Mouse (Mus musculus): ENCODE data around the gene Crispld2. TPM values are rescaled to one million over a fixed set of nuclear protein-coding genes. Genes with fewer than 3 reads are reported as not detected.

Gene Crispld2
- total and polyA plus RNA-seq, 3 experiments = not detected

DNA sequence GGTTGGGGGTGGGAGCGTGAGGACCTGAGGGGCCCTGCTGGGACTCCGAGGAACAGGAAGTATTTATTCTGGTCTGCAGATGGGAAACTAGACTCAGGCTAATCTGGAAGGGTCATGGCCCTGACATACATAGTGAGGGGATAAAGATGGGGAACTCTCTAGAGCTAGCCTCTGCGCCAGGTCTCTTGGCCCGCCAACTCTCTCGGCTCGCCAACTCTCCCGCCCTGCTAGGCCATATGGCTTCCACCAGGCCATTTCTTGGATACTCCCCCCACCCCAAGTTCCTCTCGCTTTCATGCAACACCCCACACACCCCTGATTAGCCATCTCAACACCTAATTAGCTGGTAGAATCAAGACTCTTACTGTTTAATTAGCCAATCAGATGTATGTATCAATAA lies 20.3 kb downstream of the Crispld2 start:
- DNase-seq (ENCODE audit: extremely low read depth) = no peak
- Histone ChIP-seq H3K79me2 (replicated peaks; ENCODE audit: control insufficient read depth, extremely low read depth, insufficient read depth, poor library complexity, severe bottlenecking) (no peaks in the 10 kb centered on the region), H3K4me1 (ENCODE audit: control insufficient read depth in 1 of 2, insufficient read depth in 2 of 2) (peaks cover 0 to 6% of the 10 kb centered on the region in 2 experiments; a peak in 2 of 4 replicates), H3K4me2 (ENCODE audit: insufficient read depth, low read depth, poor library complexity, severe bottlenecking) (no peak overlapping the region), H3K9ac (ENCODE audit: insufficient read depth, low read depth) (no peak overlapping the region), H3K4me3 (replicated peaks in 1 of 3; ENCODE audit: low read depth in 2 of 3, low read length in 2 of 3, poor library complexity in 1 of 3) (no peak overlapping the region), H3K36me3 (replicated peaks in 1 of 2; ENCODE audit: control insufficient read depth in 1 of 2, insufficient read depth in 1 of 2, low read length in 1 of 2) (no peaks in the 10 kb centered on the region), H3K27me3 (replicated peaks) (peaks cover 75% of the 10 kb centered on the region), H3K27ac (ENCODE audit: insufficient read depth, low read depth) (no peak overlapping the region), H3K9me3 (replicated peaks; ENCODE audit: low read length) (no peaks in the 10 kb centered on the region)
- dilution Hi-C loops (cut with MboI; ENCODE audit: extremely low pct_ligation_motif_present, extremely low pct_unique_long_range_greater_than_20kb, low sequenced_read_pairs) (no loop called here), in situ Hi-C loops (cut with MboI; ENCODE audit: low pct_ligation_motif_present, low pct_unique_long_range_greater_than_20kb, low sequenced_read_pairs) (no loop called here)
- TF ChIP-seq CHD2 (IDR thresholded peaks at IDR 0.05; ENCODE audit: low read length) (no peak), HCFC1 (IDR thresholded peaks at IDR 0.05; ENCODE audit: low read depth, low read length) (no peak), MAFK (IDR thresholded peaks at IDR 0.05; ENCODE audit: insufficient replicate concordance, low read length) (no peak), TBP (conservative IDR thresholded peaks at IDR 0.05; ENCODE audit: low read depth, low read length) (no peak)

DNA sequence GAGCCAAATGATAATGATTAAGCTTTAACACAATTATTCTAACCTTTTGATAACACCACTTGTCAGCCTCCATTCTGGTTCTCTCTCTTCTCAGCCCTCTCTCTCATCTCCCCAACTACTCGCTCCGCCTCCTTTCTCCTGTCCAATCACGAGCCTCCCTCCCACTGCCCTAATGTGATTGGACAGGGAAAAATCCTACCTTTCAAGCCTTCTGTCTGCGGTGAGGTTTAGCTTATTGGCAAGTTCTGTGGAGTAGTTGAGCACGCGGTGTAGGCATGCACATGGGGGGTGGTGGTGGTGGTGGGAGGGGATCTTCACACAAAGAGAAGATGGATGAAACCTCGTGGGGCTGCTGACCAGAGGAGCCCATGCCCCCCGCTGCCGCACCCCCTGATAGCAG lies 20.7 kb downstream of the Crispld2 start:
- Histone ChIP-seq H3K4me1 (ENCODE audit: control insufficient read depth in 1 of 2, insufficient read depth in 2 of 2) (peaks cover 0 to 6% of the 10 kb centered on the region in 2 experiments; a peak in 2 of 4 replicates), H3K27me3 (replicated peaks) (peaks cover 75% of the 10 kb centered on the region), H3K4me3 (replicated peaks in 1 of 3; ENCODE audit: low read depth in 2 of 3, low read length in 2 of 3, poor library complexity in 1 of 3) (no peak overlapping the region), H3K9me3 (replicated peaks; ENCODE audit: low read length) (no peaks in the 10 kb centered on the region), H3K36me3 (replicated peaks in 1 of 2; ENCODE audit: control insufficient read depth in 1 of 2, insufficient read depth in 1 of 2, low read length in 1 of 2) (no peaks in the 10 kb centered on the region), H3K9ac (ENCODE audit: insufficient read depth, low read depth) (no peak overlapping the region), H3K79me2 (replicated peaks; ENCODE audit: control insufficient read depth, extremely low read depth, insufficient read depth, poor library complexity, severe bottlenecking) (no peaks in the 10 kb centered on the region), H3K27ac (ENCODE audit: insufficient read depth, low read depth) (no peak overlapping the region), H3K4me2 (ENCODE audit: insufficient read depth, low read depth, poor library complexity, severe bottlenecking) (no peak overlapping the region)
- in situ Hi-C loops (cut with MboI; ENCODE audit: low pct_ligation_motif_present, low pct_unique_long_range_greater_than_20kb, low sequenced_read_pairs) (no loop called here), dilution Hi-C loops (cut with MboI; ENCODE audit: extremely low pct_ligation_motif_present, extremely low pct_unique_long_range_greater_than_20kb, low sequenced_read_pairs) (no loop called here)
- peak; percentile 38 for DNase-seq (ENCODE audit: extremely low read depth)
- TF ChIP-seq NRF1 (IDR thresholded peaks at IDR 0.05; ENCODE audit: low read depth, low read length) = no peak
- TF ChIP-seq EP300 (IDR thresholded peaks at IDR 0.05; ENCODE audit: low read length) = no peak
- TF ChIP-seq ZNF384 (IDR thresholded peaks at IDR 0.05; ENCODE audit: low read depth, low read length) = no peak
- TF ChIP-seq JUND (conservative IDR thresholded peaks at IDR 0.05; ENCODE audit: low read depth, low read length) = no peak
- TF ChIP-seq MAFK (IDR thresholded peaks at IDR 0.05; ENCODE audit: insufficient replicate concordance, low read length) = no peak

DNA sequence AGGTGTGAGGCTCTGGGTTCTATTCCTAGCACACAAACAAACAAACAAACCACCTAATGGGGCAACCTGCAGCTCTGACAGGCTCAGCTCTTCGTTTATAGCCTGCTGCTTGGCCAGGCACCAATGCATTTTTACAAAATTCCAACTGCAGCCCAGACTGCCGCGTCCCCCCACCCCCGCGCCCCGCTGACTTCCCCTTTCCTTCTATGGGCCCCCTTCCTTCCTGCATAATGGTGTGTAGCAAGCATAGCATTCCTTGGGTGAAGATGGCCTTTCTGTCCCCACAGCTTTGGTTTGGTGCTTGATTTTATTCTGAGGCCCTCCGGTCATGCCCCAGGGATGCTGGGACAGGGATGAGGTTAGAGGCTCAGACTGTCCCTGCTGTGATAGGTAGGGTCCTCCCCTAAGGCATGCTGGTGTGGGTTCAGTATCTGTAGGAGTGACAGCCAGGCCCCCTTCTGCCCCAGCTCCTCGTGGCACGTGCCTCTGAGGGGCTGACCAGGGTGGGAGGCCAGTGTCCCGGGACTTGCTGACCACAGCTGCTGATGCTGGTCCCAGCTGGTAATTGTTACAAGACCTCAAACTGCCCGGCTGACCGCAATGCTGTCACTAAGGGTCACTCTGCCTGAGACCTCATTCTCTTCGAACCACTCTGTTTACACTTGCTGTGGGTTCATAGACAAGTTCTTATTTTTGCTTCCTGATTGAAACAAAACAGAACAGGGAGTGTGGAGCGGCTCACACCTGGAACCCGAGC lies 22.2 kb downstream of the Crispld2 start:
- Histone ChIP-seq H3K79me2 (replicated peaks; ENCODE audit: control insufficient read depth, extremely low read depth, insufficient read depth, poor library complexity, severe bottlenecking) (no peaks in the 10 kb centered on the region), H3K4me2 (ENCODE audit: insufficient read depth, low read depth, poor library complexity, severe bottlenecking) (no peak overlapping the region), H3K4me3 (replicated peaks in 1 of 3; ENCODE audit: low read depth in 2 of 3, low read length in 2 of 3, poor library complexity in 1 of 3) (no peak overlapping the region), H3K9me3 (replicated peaks; ENCODE audit: low read length) (no peaks in the 10 kb centered on the region), H3K27ac (ENCODE audit: insufficient read depth, low read depth) (no peak overlapping the region), H3K36me3 (replicated peaks in 1 of 2; ENCODE audit: control insufficient read depth in 1 of 2, insufficient read depth in 1 of 2, low read length in 1 of 2) (no peaks in the 10 kb centered on the region), H3K27me3 (replicated peaks) (peaks cover 84% of the 10 kb centered on the region), H3K4me1 (ENCODE audit: control insufficient read depth in 1 of 2, insufficient read depth in 2 of 2) (peaks cover 0 to 6% of the 10 kb centered on the region in 2 experiments; a peak in 2 of 4 replicates), H3K9ac (ENCODE audit: insufficient read depth, low read depth) (no peak overlapping the region)
- dilution Hi-C loops (cut with MboI; ENCODE audit: extremely low pct_ligation_motif_present, extremely low pct_unique_long_range_greater_than_20kb, low sequenced_read_pairs) = no loop called here
- in situ Hi-C loops (cut with MboI; ENCODE audit: low pct_ligation_motif_present, low pct_unique_long_range_greater_than_20kb, low sequenced_read_pairs) = no loop called here
- TF ChIP-seq HCFC1 (IDR thresholded peaks at IDR 0.05; ENCODE audit: low read depth, low read length) (no peak), CHD2 (IDR thresholded peaks at IDR 0.05; ENCODE audit: low read length) (no peak), MYC (IDR thresholded peaks at IDR 0.05; ENCODE audit: low read depth, low read length) (no peak), UBTF (IDR thresholded peaks at IDR 0.05; ENCODE audit: low read depth, low read length) (no peak), ETS1 (conservative IDR thresholded peaks at IDR 0.05; ENCODE audit: low read depth, low read length) (no peak)
- no peak for DNase-seq (ENCODE audit: extremely low read depth)
